Mouse (Mus musculus): Measurements from ENCODE around the gene Fbxo31. TPM values are rescaled to one million over a fixed set of nuclear protein-coding genes. Genes with fewer than 3 reads are reported as not detected.

Fbxo31 gene
- total and polyA plus RNA-seq, 3 experiments = 16.0 to 35.3 TPM; not detected in 1

DNA sequence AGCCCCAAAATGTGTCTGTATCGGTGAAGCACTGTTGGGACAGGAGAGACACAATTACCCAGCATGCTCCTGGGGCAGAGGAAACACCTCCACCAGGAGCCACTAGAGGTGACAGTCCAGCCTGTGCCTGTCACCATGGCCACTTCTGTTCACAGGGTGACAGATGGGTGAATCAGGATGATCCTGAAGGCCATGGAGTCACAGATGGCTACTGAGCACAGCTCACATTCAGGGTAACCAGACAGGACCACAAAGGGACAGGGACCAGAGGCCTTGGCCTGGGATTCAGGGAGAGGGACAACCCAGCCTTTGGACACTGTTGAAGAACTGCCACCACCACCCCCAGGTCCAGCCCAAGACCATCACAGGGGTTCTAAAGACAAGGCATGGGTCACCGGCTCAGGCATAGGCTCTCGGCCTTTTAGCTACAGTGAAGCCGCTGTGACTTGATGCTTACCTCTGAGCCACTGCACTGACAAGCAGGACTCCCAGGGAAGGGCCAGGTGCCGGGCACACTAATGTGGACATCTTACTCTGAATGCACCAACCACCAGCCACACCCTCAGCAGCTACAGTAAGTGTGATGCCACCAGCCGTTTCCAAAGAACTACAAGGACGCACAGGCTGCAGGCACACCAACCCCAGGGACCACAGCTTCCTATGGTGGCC is 18.0 kb downstream of the Fbxo31 start:
- Histone ChIP-seq H3K9ac (ENCODE audit: control insufficient read depth, low read depth, low read length, poor library complexity, severe bottlenecking) (no peak overlapping the region), H3K36me3 (ENCODE audit: control insufficient read depth in 1 of 2, insufficient read depth in 2 of 2, low read length in 2 of 2) (no peaks in the 10 kb centered on the region; a peak in 1 of 4 replicates)

DNA sequence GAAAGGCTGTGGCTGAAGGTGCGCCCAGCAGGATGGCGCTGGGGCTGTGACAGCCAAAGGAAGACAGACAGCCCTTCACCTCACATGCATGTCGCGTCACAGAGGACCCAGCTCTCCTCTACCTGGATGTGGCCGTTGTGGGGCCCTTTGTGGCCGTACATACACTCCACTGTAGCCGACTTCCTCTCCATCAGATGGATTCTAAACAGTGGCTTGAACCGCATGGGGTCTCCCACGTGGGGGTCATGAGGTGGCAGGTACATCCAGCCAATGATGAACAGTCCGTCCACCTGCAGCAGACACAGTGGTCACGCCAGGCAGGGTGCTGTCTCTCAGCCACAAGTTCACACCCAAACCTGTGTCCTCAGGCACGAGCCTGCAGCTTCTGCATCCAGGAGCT is 18.8 kb downstream of the Fbxo31 start:
- Histone ChIP-seq H3K79me2 (ENCODE audit: control insufficient read depth, insufficient read depth, low read length, poor library complexity) (no peaks in the 10 kb centered on the region), H3K9me3 (replicated peaks; ENCODE audit: insufficient read depth, low read length) (no peaks in the 10 kb centered on the region), H3K9ac (ENCODE audit: control insufficient read depth, low read depth, low read length, poor library complexity, severe bottlenecking) (no peak overlapping the region), H3K27ac (ENCODE audit: control insufficient read depth, low read depth, low read length) (no peak overlapping the region), H3K4me1 (ENCODE audit: control insufficient read depth in 1 of 2, insufficient read depth in 2 of 2, low read length in 2 of 2) (no peaks in the 10 kb centered on the region), H3K27me3 (ENCODE audit: control insufficient read depth in 1 of 2, insufficient read depth in 2 of 2, low read length in 2 of 2) (no peaks in the 10 kb centered on the region), H3K4me3 (ENCODE audit: control insufficient read depth in 1 of 2, insufficient read depth in 1 of 2, low read depth in 2 of 2, low read length in 2 of 2) (no peak overlapping the region), H3K36me3 (ENCODE audit: control insufficient read depth in 1 of 2, insufficient read depth in 2 of 2, low read length in 2 of 2) (no peaks in the 10 kb centered on the region; a peak in 1 of 4 replicates)
- no peak for TF ChIP-seq RAD21 (IDR thresholded peaks at IDR 0.05; ENCODE audit: low read depth, low read length)
- TF ChIP-seq POLR2AphosphoS5 (IDR thresholded peaks at IDR 0.05; ENCODE audit: borderline replicate concordance, low read depth, low read length) = no peak
- TF ChIP-seq TCF12 (IDR thresholded peaks at IDR 0.05; ENCODE audit: low read depth, low read length) = no peak
- no peak for TF ChIP-seq ETS1 (IDR thresholded peaks at IDR 0.05; ENCODE audit: low read depth, low read length)
- no peak for TF ChIP-seq USF2 (IDR thresholded peaks at IDR 0.05; ENCODE audit: borderline replicate concordance in 1 of 2, insufficient read depth in 1 of 2, low read depth in 1 of 2, low read length in 2 of 2)
- no peak for TF ChIP-seq ZC3H11A (IDR thresholded peaks at IDR 0.05; ENCODE audit: low read depth, low read length)
- no peak for TF ChIP-seq MXI1 (IDR thresholded peaks at IDR 0.05; ENCODE audit: low read depth, low read length)
- no peak for TF ChIP-seq MAZ (IDR thresholded peaks at IDR 0.05; ENCODE audit: low read depth, low read length)
- no peak for TF ChIP-seq MAX (IDR thresholded peaks at IDR 0.05; ENCODE audit: low read length)
- no peak for DNase-seq (ENCODE audit: low read depth, low spot score)

More for the DNA sequence above, 18.0 kb downstream of the Fbxo31 start:
- Histone ChIP-seq H3K9me3 (replicated peaks; ENCODE audit: insufficient read depth, low read length) (no peaks in the 10 kb centered on the region), H3K27me3 (ENCODE audit: control insufficient read depth in 1 of 2, insufficient read depth in 2 of 2, low read length in 2 of 2) (no peaks in the 10 kb centered on the region), H3K4me3 (ENCODE audit: control insufficient read depth in 1 of 2, insufficient read depth in 1 of 2, low read depth in 2 of 2, low read length in 2 of 2) (no peak overlapping the region), H3K27ac (ENCODE audit: control insufficient read depth, low read depth, low read length) (no peak overlapping the region), H3K79me2 (ENCODE audit: control insufficient read depth, insufficient read depth, low read length, poor library complexity) (no peaks in the 10 kb centered on the region), H3K4me1 (ENCODE audit: control insufficient read depth in 1 of 2, insufficient read depth in 2 of 2, low read length in 2 of 2) (no peaks in the 10 kb centered on the region)
- no peak for TF ChIP-seq CTCF (IDR thresholded peaks at IDR 0.05 in 2 of 3, conservative IDR thresholded peaks at IDR 0.05 in 1 of 3; ENCODE audit: control insufficient read depth in 1 of 3, insufficient read depth in 1 of 3, low read depth in 2 of 3, low read length in 3 of 3, poor library complexity in 1 of 3, severe bottlenecking in 1 of 3)
- TF ChIP-seq ZKSCAN1 (IDR thresholded peaks at IDR 0.05; ENCODE audit: low read depth, low read length) = no peak
- TF ChIP-seq ZMIZ1 (IDR thresholded peaks at IDR 0.05; ENCODE audit: low read depth, low read length) = no peak
- TF ChIP-seq BHLHE40 (IDR thresholded peaks at IDR 0.05; ENCODE audit: borderline replicate concordance, low read depth, low read length) = no peak
- no peak for TF ChIP-seq NELFE (IDR thresholded peaks at IDR 0.05; ENCODE audit: low read depth, low read length)
- no peak for TF ChIP-seq CHD2 (IDR thresholded peaks at IDR 0.05; ENCODE audit: low read length)
- TF ChIP-seq RCOR1 (IDR thresholded peaks at IDR 0.05; ENCODE audit: low read depth, low read length) = no peak
- TF ChIP-seq ZC3H11A (IDR thresholded peaks at IDR 0.05; ENCODE audit: low read depth, low read length) = no peak
- no peak for TF ChIP-seq GATA1 (IDR thresholded peaks at IDR 0.05; ENCODE audit: low read depth, low read length)
- TF ChIP-seq KAT2A (conservative IDR thresholded peaks at IDR 0.05; ENCODE audit: low read depth, low read length) = no peak
- no peak for TF ChIP-seq MYC (IDR thresholded peaks at IDR 0.05; ENCODE audit: low read depth, low read length)
- TF ChIP-seq POLR2AphosphoS5 (IDR thresholded peaks at IDR 0.05; ENCODE audit: borderline replicate concordance, low read depth, low read length) = no peak
- TF ChIP-seq JUND (IDR thresholded peaks at IDR 0.05; ENCODE audit: low read depth, low read length) = no peak
- no peak for TF ChIP-seq USF2 (IDR thresholded peaks at IDR 0.05; ENCODE audit: borderline replicate concordance in 1 of 2, insufficient read depth in 1 of 2, low read depth in 1 of 2, low read length in 2 of 2)
- no peak for TF ChIP-seq NRF1 (IDR thresholded peaks at IDR 0.05; ENCODE audit: insufficient read depth, low read depth, low read length, poor library complexity, severe bottlenecking)
- no peak for TF ChIP-seq POLR2A (IDR thresholded peaks at IDR 0.05; ENCODE audit: control insufficient read depth in 1 of 2, insufficient read depth in 1 of 2, low read depth in 1 of 2, low read length in 2 of 2, poor library complexity in 1 of 2)
- TF ChIP-seq POLR2AphosphoS2 (IDR thresholded peaks at IDR 0.05; ENCODE audit: low read length) = no peak
- TF ChIP-seq TBP (IDR thresholded peaks at IDR 0.05; ENCODE audit: low read depth, low read length) = no peak
- TF ChIP-seq USF1 (IDR thresholded peaks at IDR 0.05; ENCODE audit: low read depth, low read length) = no peak
- no peak for DNase-seq (ENCODE audit: low read depth, low spot score)

Measured in MEL (cell line).